Mouse (Mus musculus) small intestine, adult 2 months (tissue): ENCODE data around the gene Ralgapa2.

Experiments
- CTCF ChIP-seq: fragments of 200-500 bp; IDR thresholded peaks from 2 replicates; pipeline ENCODE4 v1.5.1; 2012; ENCODE audit warnings: low read depth, mild to moderate bottlenecking, control low read depth, inconsistent platforms, low read length, moderate library complexity, mixed read lengths; ENCODE audit not compliant: insufficient replicate concordance, insufficient read length; ENCODE audit errors: extremely low read depth
- POLR2A ChIP-seq: fragments of 200-500 bp; IDR thresholded peaks from 2 replicates; pipeline ENCODE4 v1.6.1; 2012; ENCODE audit warnings: low read depth, mild to moderate bottlenecking, control low read depth, inconsistent platforms, low read length, moderate library complexity

DNA sequence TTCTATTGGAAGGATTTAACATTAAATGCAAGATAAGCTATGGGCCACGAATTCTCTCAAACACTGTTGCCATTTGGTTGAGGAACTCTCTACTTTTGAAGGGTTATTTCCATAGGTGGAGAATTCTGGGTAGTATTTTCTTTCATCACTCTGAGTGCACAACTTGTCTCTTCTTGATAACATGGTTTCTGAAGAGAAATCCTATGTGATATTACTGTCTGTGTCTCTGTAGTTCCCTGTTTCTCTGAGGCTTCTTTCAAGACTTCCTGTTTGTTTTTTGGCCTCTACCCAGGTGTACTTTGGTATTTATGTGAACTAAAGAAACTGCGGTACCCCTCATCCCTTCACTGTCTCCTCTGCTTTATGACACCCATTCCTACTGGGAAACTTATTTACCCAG lies 190.1 kb downstream of the Ralgapa2 start:
- no peak for TF ChIP-seq CTCF
- TF ChIP-seq POLR2A: no peak
